Mouse (Mus musculus) heart, embryonic 14.5 days (tissue): ENCODE results near the gene Prkca. TPM values are rescaled to one million over a fixed set of nuclear protein-coding genes. Genes with fewer than 3 reads are reported as not detected.

ENCODE experiments used
- ATAC-seq: fragments of 200-750 bp; cut with Nextera tagmentation; 2 replicates; pipeline ENCODE4 v1.8.0; 2017; ENCODE audit warnings: low read depth, moderate TSS enrichment; ENCODE audit not compliant: insufficient number of reproducible peaks, insufficient read depth, low FRiP score
- H3K27ac ChIP-seq, 2 experiments: fragments of 200-500 bp in 1 of 2; fragments of 300-500 bp in 1 of 2; sonication (generic) in 1 of 2; replicated peaks in 1 of 2; 2 replicates each; pipeline ENCODE4 v1.5.1; 2012 to 2014; ENCODE audit warnings: low read depth in 2 of 2, low read length in 2 of 2, control low read depth in 1 of 2, mild to moderate bottlenecking in 1 of 2, mixed read lengths in 1 of 2; ENCODE audit not compliant: control insufficient read depth in 1 of 2, insufficient read depth in 1 of 2
- H3K27me3 ChIP-seq: fragments of 300-500 bp; sonication (generic); 2 replicates; pipeline ENCODE4 v1.6.1; 2014; ENCODE audit warnings: mild to moderate bottlenecking, low read length, control low read depth; ENCODE audit not compliant: control insufficient read depth, insufficient read depth
- H3K36me3 ChIP-seq: fragments of 300-500 bp; sonication (generic); 2 replicates; pipeline ENCODE4 v1.6.1; 2014; ENCODE audit warnings: mild to moderate bottlenecking, control low read depth, low read length, mixed read lengths; ENCODE audit not compliant: control insufficient read depth, insufficient read depth
- H3K4me1 ChIP-seq, 2 experiments: fragments of 200-500 bp in 1 of 2; fragments of 300-500 bp in 1 of 2; sonication (generic) in 1 of 2; 2 replicates each; pipeline ENCODE4 v1.6.1; 2012 to 2014; ENCODE audit warnings: low read length in 2 of 2, control low read depth in 1 of 2, mixed read lengths in 1 of 2; ENCODE audit not compliant: control insufficient read depth in 2 of 2, insufficient read depth in 2 of 2
- H3K4me2 ChIP-seq: fragments of 300-500 bp; sonication (generic); 2 replicates; pipeline ENCODE4 v1.6.1; 2014; ENCODE audit warnings: mild to moderate bottlenecking, low read length
- H3K4me3 ChIP-seq, 2 experiments: fragments of 200-500 bp in 1 of 2; fragments of 300-500 bp in 1 of 2; sonication (generic) in 1 of 2; 2 replicates each; pipeline ENCODE4 v1.5.1; 2012 to 2014; ENCODE audit warnings: low read length in 2 of 2, mild to moderate bottlenecking in 2 of 2, control low read depth in 1 of 2, low read depth in 1 of 2, moderate library complexity in 1 of 2; ENCODE audit not compliant: control insufficient read depth in 1 of 2, insufficient read depth in 1 of 2
- H3K9ac ChIP-seq: fragments of 300-500 bp; sonication (generic); 2 replicates; pipeline ENCODE4 v1.6.1; 2014; ENCODE audit warnings: mild to moderate bottlenecking, low read length
- H3K9me3 ChIP-seq: fragments of 300-500 bp; sonication (generic); 2 replicates; pipeline ENCODE4 v1.6.1; 2016; ENCODE audit warnings: low read length, control low read depth; ENCODE audit not compliant: control insufficient read depth
- WGBS: fragments of 180-500 bp; shearing (Covaris S2); extraction: QIAGEN DNeasy Blood & Tissue Kit; methylation state at CpG from one replicate; pipeline ENCODE4 v1.1.7; 2014; 5-methylcytosine and 5-hydroxymethylcytosine counted together
- polyA plus RNA-seq: library from polyadenylated mRNA; unstranded; fragments of >200 nt; fragmentation: Nextera tagmentation; extraction: Ambion mirVana; gene quantifications from 2 replicates; pipeline ENCODE4 v1.2.1, GENCODE M21; 2014

Prkca gene
- polyA plus RNA-seq, 1 experiment from 2014 or later = 21.4 TPM

- 35% methylated on average over 1 of the region's 1 CpGs for WGBS
- no peak overlapping the region for H3K27ac ChIP-seq
- no peak for ATAC-seq
- no peak overlapping the region for H3K9ac ChIP-seq
- no peaks in the 10 kb centered on the region for H3K36me3 ChIP-seq
- H3K27me3 ChIP-seq = no peaks in the 10 kb centered on the region
- no peaks in the 10 kb centered on the region for H3K9me3 ChIP-seq
- H3K4me2 ChIP-seq = no peak overlapping the region
- H3K4me3 ChIP-seq = no peak overlapping the region
- H3K4me1 ChIP-seq = peaks cover 5 to 7% of the 10 kb centered on the region in 2 experiments
Measured at GRCm38 (mm10) chr11:108367046-108367445, 23.3 kb upstream of the Prkca start.

- ATAC-seq = no peak
- Histone ChIP-seq H3K27me3 (no peaks in the 10 kb centered on the region), H3K4me1 (peaks cover 3 to 7% of the 10 kb centered on the region in 2 experiments), H3K27ac (no peak overlapping the region), H3K9me3 (no peaks in the 10 kb centered on the region), H3K9ac (no peak overlapping the region), H3K4me2 (no peak overlapping the region), H3K36me3 (no peaks in the 10 kb centered on the region), H3K4me3 (no peak overlapping the region)
- WGBS = 78% methylated on average over 7 of the region's 7 CpGs
Measured at GRCm38 (mm10) chr11:108365600-108365999, 21.9 kb upstream of the Prkca start.

DNA sequence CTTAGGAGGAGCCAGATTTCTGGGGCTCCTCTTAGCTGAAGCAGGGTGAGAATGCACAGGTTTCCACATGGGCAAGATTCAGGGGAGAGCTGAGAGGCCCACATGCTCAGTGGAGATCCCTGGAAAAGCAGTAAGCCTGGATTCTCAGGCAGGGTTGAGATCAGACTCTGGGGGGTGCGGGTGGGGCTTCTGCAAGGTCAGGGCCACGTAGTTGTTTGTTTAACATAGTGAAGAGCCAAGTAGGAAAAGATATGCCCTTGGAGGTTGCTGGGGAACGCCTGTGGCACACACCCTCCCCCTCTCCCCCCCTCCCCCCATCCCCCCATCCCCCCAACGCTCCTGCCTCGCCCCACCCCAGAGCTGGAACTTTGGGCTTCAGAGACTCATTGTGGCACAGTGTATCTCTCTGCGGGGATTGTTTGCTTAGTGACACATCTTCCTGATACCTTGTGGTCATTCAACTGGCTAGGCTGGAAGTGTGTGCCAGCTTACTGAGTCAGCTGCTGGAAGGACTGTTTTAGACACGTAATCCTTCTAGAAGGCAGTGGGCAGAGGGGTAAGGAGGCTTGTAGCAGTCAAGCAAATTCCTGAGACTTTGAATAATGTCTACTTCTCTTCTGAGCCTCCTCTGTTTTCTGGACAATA lies 21.3 kb upstream of the Prkca start:
- ATAC-seq = peak; percentile 35; the same call in 1 of the 2 replicates
- H3K27ac ChIP-seq = no peak overlapping the region

DNA sequence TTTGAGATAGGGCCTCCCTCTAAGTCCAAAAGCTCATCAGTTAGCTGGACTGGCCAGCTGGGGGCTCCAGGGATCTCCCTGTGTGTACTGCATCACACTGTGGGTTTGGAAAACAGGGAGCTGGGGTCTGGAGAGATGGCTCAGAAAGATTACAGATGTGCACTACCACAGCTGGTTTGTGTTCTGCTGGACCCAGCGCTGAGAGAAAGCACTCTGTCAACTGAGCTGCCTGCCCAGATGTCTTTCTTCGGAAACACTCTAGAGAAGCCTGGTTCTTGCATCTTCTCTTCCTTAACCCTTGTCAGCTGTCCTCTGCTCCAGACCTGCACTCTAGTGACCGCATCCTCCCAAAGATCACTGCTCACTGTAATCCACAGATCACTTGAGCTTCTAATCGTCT lies 20.3 kb upstream of the Prkca start:
- no peaks in the 10 kb centered on the region for H3K27me3 ChIP-seq
- no peak overlapping the region for H3K27ac ChIP-seq
- H3K4me3 ChIP-seq = no peak overlapping the region
- H3K9ac ChIP-seq = no peak overlapping the region
- no peak overlapping the region for H3K4me2 ChIP-seq
- ATAC-seq = no peak
- no peaks in the 10 kb centered on the region for H3K36me3 ChIP-seq
- 56% methylated on average over 4 of the region's 4 CpGs for WGBS
- H3K4me1 ChIP-seq = peaks cover 3 to 7% of the 10 kb centered on the region in 2 experiments
- H3K9me3 ChIP-seq = no peaks in the 10 kb centered on the region

More for the DNA sequence above, 21.3 kb upstream of the Prkca start:
- H3K4me3 ChIP-seq = no peak overlapping the region
- no peak overlapping the region for H3K9ac ChIP-seq
- no peaks in the 10 kb centered on the region for H3K36me3 ChIP-seq
- H3K9me3 ChIP-seq = no peaks in the 10 kb centered on the region
- no peak overlapping the region for H3K4me2 ChIP-seq
- WGBS = 16% methylated on average over 7 of the region's 7 CpGs
- H3K4me1 ChIP-seq = peaks cover 3 to 7% of the 10 kb centered on the region in 2 experiments
- H3K27me3 ChIP-seq = no peaks in the 10 kb centered on the region

- no peaks in the 10 kb centered on the region for H3K9me3 ChIP-seq
- 88% methylated on average over 5 of the region's 5 CpGs for WGBS
- H3K27me3 ChIP-seq = no peaks in the 10 kb centered on the region
- ATAC-seq = no peak
- H3K4me3 ChIP-seq = no peak overlapping the region
- no peak overlapping the region for H3K27ac ChIP-seq
- H3K36me3 ChIP-seq = no peaks in the 10 kb centered on the region
- H3K9ac ChIP-seq = no peak overlapping the region
- peaks cover 3 to 7% of the 10 kb centered on the region in 2 experiments for H3K4me1 ChIP-seq
- H3K4me2 ChIP-seq = no peak overlapping the region
Measured at GRCm38 (mm10) chr11:108362965-108363364, 19.2 kb upstream of the Prkca start.

- Histone ChIP-seq H3K4me1 (peaks cover 3 to 7% of the 10 kb centered on the region in 2 experiments), H3K4me3 (no peak overlapping the region), H3K9ac (no peak overlapping the region), H3K27ac (no peak overlapping the region), H3K36me3 (no peaks in the 10 kb centered on the region), H3K4me2 (no peak overlapping the region), H3K27me3 (no peaks in the 10 kb centered on the region), H3K9me3 (no peaks in the 10 kb centered on the region)
- 50% methylated on average over 4 of the region's 4 CpGs for WGBS
- ATAC-seq = no peak
Measured at GRCm38 (mm10) chr11:108360983-108361382, 17.3 kb upstream of the Prkca start.

DNA sequence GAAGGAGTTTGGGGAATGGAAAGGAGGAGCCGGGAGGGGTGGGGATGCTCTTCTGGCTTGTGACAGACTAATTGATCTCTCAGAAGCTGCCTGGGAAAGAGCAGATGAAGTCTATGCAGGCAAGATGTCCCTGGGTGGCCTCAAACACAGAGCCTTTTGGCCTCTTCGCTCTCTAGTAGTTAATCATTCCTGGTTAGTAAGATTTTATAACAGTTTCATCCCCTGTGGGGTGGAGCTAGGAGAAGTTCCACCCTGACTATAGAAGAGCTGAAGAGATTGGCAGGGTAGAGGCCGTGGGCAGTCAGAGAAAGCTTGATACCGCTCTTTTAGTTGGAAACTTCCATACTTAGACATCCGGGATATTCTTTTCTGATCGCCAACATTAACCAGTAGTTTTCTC lies 15.2 kb upstream of the Prkca start:
- Histone ChIP-seq H3K9me3 (no peaks in the 10 kb centered on the region), H3K4me1 (no peaks in the 10 kb centered on the region), H3K36me3 (no peaks in the 10 kb centered on the region), H3K27me3 (no peaks in the 10 kb centered on the region), H3K9ac (no peak overlapping the region), H3K27ac (no peak overlapping the region), H3K4me3 (no peak overlapping the region), H3K4me2 (no peak overlapping the region)
- ATAC-seq = no peak
- 86% methylated on average over 6 of the region's 6 CpGs for WGBS

DNA sequence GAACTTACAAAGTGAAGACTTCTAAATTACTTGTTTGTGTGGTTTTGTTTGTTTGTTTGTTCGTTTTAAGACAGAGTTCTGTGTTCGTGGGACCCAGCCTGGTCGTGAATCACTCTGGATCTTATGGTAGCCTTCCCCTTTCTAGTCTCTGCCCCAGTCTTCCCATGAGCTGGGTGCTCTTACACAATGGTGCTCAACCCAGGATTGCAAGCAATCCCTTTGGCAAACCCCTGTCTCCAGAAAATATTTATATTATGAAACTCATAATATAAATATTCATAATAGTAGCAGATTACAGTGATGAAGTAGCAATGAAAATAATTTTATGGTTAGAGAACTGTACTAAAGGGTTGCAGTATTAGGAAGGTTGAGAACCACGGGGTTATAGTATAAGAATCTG lies 12.3 kb upstream of the Prkca start:
- ATAC-seq = no peak

More for the DNA sequence above, 12.3 kb upstream of the Prkca start:
- Histone ChIP-seq H3K4me3 (no peak overlapping the region), H3K36me3 (no peaks in the 10 kb centered on the region), H3K4me1 (peaks cover 2 to 5% of the 10 kb centered on the region in 2 experiments; a peak in 1 of 4 replicates), H3K9ac (no peak overlapping the region), H3K9me3 (no peaks in the 10 kb centered on the region), H3K27ac (no peak overlapping the region), H3K27me3 (no peaks in the 10 kb centered on the region), H3K4me2 (no peak overlapping the region)
- 80% methylated on average over 4 of the region's 4 CpGs for WGBS
